Mouse (Mus musculus) hindbrain, embryonic 16.5 days (tissue): ENCODE results near the gene Slc31a2. TPM values are rescaled to one million over a fixed set of nuclear protein-coding genes. Genes with fewer than 3 reads are reported as not detected.

Experiments used
- ATAC-seq: fragments of 200-750 bp; cut with Nextera tagmentation; 2 replicates; pipeline ENCODE4 v1.8.0; 2017; ENCODE audit warnings: moderate TSS enrichment, moderate library complexity
- H3K27ac ChIP-seq: fragments of 300-500 bp; sonication (generic); 2 replicates; pipeline ENCODE4 v1.5.1; 2014; ENCODE audit warnings: low read depth, mild to moderate bottlenecking, control low read depth, low read length, moderate library complexity
- H3K27me3 ChIP-seq: fragments of 300-500 bp; sonication (generic); replicated peaks from 2 replicates; pipeline ENCODE4 v1.6.1; 2014; ENCODE audit warnings: low read length; ENCODE audit not compliant: control insufficient read depth, insufficient read depth
- H3K36me3 ChIP-seq: fragments of 300-500 bp; sonication (generic); 2 replicates; pipeline ENCODE4 v1.6.1; 2014; ENCODE audit warnings: mild to moderate bottlenecking, low read length, moderate library complexity, mixed read lengths; ENCODE audit not compliant: control insufficient read depth, insufficient read depth
- H3K4me1 ChIP-seq: fragments of 300-500 bp; sonication (generic); 2 replicates; pipeline ENCODE4 v1.6.1; 2014; ENCODE audit warnings: low read depth, low read length; ENCODE audit not compliant: control insufficient read depth, insufficient read depth
- H3K4me2 ChIP-seq: fragments of 300-500 bp; sonication (generic); 2 replicates; pipeline ENCODE4 v1.6.1; 2014; ENCODE audit warnings: mild to moderate bottlenecking, low read length, control low read depth, moderate library complexity
- H3K4me3 ChIP-seq: fragments of 300-500 bp; sonication (generic); 2 replicates; pipeline ENCODE4 v1.5.1; 2014; ENCODE audit warnings: mild to moderate bottlenecking, low read length, control low read depth, moderate library complexity
- H3K9ac ChIP-seq: fragments of 300-500 bp; sonication (generic); 2 replicates; pipeline ENCODE4 v1.6.1; 2014; ENCODE audit warnings: low read depth, mild to moderate bottlenecking, control low read depth, low read length, moderate library complexity
- H3K9me3 ChIP-seq: fragments of 300-500 bp; sonication (generic); 2 replicates; pipeline ENCODE4 v1.6.1; 2014; ENCODE audit warnings: mild to moderate bottlenecking, low read length, moderate library complexity; ENCODE audit not compliant: control insufficient read depth
- WGBS: fragments of 180-500 bp; shearing (Covaris S2); extraction: QIAGEN DNeasy Blood & Tissue Kit; methylation state at CpG from one replicate; pipeline ENCODE4 v1.1.7; 2014; 5-methylcytosine and 5-hydroxymethylcytosine counted together
- polyA plus RNA-seq: library from polyadenylated mRNA; unstranded; fragments of >200 nt; fragmentation: Nextera tagmentation; extraction: Ambion mirVana; gene quantifications from 2 replicates; pipeline ENCODE4 v1.2.1, GENCODE M21; 2015

Gene Slc31a2
- polyA plus RNA-seq, 1 experiment from 2014 or later = 18.2 TPM

DNA sequence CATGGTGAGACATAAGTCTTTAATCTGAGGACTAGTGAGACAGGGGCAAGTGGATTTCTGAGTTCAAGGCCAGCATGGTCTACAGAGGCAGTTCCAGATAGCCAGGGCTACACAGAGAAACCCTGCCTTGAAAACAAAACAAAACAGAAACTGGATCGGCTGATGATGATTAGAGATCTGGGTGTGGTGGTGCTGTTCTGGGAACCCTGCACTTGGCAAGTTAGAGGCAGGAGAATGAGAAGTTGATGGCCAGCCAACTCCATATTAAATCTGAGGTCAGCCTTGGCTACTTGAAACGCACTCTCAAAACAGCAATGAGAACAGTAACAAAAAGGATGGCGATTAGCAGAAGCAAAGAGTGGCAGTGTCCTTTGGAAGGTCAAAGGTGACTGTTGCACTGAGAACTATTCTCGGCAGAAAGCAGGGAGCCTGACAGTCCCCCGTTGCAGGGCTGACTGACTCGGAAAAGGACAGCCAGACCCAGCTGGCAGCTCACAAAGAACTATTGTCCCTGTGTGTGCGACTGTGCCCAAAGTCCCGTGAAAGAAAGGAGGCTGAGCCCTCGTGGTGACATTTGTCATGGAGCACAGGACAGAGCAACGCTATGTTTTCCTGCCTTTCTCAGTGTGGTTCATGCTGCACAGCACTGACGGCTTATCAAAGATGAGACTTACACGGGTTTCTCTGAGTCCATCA is 12.6 kb downstream of the Slc31a2 start:
- Histone ChIP-seq H3K36me3 (no peaks in the 10 kb centered on the region), H3K4me3 (no peak overlapping the region), H3K27ac (peak overlapping the region; percentile 39), H3K27me3 (no peaks in the 10 kb centered on the region), H3K9me3 (no peaks in the 10 kb centered on the region), H3K9ac (no peak overlapping the region), H3K4me1 (peaks cover 4% of the 10 kb centered on the region; the same call in 1 of the 2 replicates), H3K4me2 (peak overlapping the region; percentile 29; the same call in 1 of the 2 replicates)
- ATAC-seq = peak; percentile 95
- 4% methylated on average over 12 of the region's 12 CpGs for WGBS

DNA sequence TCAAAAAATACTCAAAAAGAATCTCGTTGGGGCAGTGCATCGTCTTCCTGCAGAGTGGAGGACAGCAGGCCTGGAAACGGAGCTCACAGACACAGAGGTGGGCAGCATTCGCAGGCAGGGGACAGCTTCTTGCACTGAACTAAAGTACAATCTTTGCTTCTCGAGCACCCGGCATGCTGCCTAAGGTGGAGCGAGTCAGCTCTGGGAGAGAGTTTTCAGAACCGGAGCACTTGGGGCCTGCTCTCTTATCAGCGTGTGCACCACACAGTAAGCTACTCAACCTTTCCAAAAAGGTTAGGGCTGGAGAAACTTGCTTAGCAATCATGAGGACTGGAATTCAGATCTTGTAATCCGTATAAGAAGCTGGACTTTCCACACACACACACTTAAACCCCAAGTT is 14.3 kb downstream of the Slc31a2 start:
- Histone ChIP-seq H3K4me3 (no peak overlapping the region), H3K4me1 (peaks cover 4% of the 10 kb centered on the region; the same call in 1 of the 2 replicates), H3K27me3 (no peaks in the 10 kb centered on the region), H3K36me3 (no peaks in the 10 kb centered on the region), H3K9me3 (no peaks in the 10 kb centered on the region), H3K27ac (no peak overlapping the region), H3K9ac (no peak overlapping the region), H3K4me2 (no peak overlapping the region)
- ATAC-seq = no peak
- WGBS = 88% methylated on average over 10 of the region's 10 CpGs

DNA sequence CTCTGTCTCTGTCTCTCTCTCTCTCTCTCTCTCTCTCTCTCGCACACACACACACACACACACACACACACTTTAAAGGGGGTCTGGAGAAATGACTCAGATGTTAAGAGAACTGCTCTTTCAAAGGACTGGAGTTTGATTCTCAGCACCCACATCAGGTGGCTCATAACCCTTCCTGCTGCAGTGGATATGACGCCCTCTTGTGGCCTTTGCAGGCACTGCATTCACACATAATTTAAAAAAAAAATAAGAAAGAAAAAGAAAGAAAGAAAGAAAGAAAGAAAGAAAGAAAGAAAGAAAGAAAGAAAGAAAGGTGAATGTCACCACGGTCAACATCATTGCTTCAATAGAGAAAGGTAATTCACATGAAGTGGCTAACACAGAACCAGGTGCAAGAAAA is 14.9 kb downstream of the Slc31a2 start:
- Histone ChIP-seq H3K4me2 (no peak overlapping the region), H3K27ac (no peak overlapping the region), H3K36me3 (no peaks in the 10 kb centered on the region), H3K9ac (no peak overlapping the region), H3K9me3 (no peaks in the 10 kb centered on the region), H3K4me1 (peaks cover 4% of the 10 kb centered on the region; the same call in 1 of the 2 replicates), H3K27me3 (no peaks in the 10 kb centered on the region), H3K4me3 (no peak overlapping the region)
- WGBS = 76% methylated on average over 3 of the region's 3 CpGs
- ATAC-seq = no peak

DNA sequence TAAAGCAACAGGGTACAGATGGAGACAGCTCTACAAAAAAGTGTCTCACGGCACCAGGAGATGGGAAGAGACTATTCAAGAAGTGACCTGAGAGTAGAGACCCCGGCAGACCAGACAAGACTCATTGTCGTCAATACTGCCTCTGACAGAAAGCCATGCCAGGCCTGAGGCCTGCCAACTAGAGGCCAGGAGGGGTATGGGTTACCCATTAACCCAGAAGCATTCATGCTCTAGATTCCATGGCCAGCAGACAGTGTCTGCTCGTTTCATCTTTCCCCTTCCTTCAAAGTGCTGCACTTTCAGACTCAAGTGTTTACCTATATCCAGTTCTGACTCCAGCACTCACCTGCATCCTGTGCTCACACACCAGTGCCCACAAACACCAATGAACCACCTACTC is 15.7 kb downstream of the Slc31a2 start:
- WGBS = 57% methylated on average over 4 of the region's 4 CpGs

DNA sequence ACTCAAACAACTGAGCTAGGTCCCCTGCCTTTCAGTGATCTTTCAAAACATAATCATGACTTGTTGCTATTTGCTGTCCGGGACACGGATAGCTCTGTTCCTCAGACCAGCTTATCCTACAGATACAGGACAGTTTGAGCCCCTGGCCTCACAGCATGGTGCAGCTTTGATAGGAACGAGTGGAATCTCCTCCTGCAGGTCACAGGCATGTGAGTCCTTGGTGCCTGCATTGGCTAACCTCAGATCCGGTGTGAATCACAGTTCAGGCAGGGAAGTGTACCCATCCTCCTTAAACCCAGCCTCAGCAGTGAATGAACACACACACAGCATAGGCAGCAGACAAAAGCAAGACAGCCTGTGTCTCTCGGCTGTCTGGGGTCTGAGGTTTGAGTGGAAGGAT is 19.0 kb downstream of the Slc31a2 start:
- no peak overlapping the region for H3K4me3 ChIP-seq
- no peaks in the 10 kb centered on the region for H3K9me3 ChIP-seq
- no peak overlapping the region for H3K9ac ChIP-seq
- H3K4me1 ChIP-seq = 0 out of 2 replicates have a peak, but pooled peaks cover 2% of the 10 kb centered on the region
- no peaks in the 10 kb centered on the region for H3K27me3 ChIP-seq
- H3K4me2 ChIP-seq = no peak overlapping the region
- ATAC-seq = no peak
- 60% methylated on average over 5 of the region's 5 CpGs for WGBS
- no peak overlapping the region for H3K27ac ChIP-seq
- no peaks in the 10 kb centered on the region for H3K36me3 ChIP-seq

More for the DNA sequence above, 15.7 kb downstream of the Slc31a2 start:
- Histone ChIP-seq H3K4me3 (no peak overlapping the region), H3K36me3 (no peaks in the 10 kb centered on the region), H3K9ac (no peak overlapping the region), H3K9me3 (no peaks in the 10 kb centered on the region), H3K4me2 (no peak overlapping the region), H3K27me3 (no peaks in the 10 kb centered on the region), H3K4me1 (peaks cover 4% of the 10 kb centered on the region; the same call in 1 of the 2 replicates), H3K27ac (no peak overlapping the region)
- ATAC-seq = no peak

DNA sequence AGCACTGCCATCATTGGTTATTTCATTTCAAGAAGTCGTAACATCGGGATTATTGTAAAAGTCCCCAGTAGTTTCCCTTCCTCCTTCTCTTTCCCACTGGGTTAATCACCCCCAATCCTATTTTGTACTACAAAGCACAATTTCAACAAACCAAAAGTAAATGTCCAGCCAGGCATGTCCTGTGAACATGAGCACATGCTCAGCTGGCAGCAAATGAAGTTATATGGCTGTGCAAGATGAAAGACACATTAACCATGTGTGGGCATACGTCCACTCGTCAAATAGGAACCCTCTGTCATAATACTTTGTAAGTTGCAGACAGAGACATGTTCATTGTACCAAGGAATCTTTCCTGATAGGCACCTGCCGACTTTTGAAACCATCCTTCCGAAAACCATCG is 20.6 kb downstream of the Slc31a2 start:
- no peaks in the 10 kb centered on the region for H3K9me3 ChIP-seq
- no peaks in the 10 kb centered on the region for H3K36me3 ChIP-seq
- H3K4me3 ChIP-seq = no peak overlapping the region
- no peaks in the 10 kb centered on the region for H3K27me3 ChIP-seq
- H3K27ac ChIP-seq = no peak overlapping the region
- no peak for ATAC-seq
- 92% methylated on average over 7 of the region's 7 CpGs for WGBS
- H3K4me2 ChIP-seq = no peak overlapping the region
- no peak overlapping the region for H3K9ac ChIP-seq
- H3K4me1 ChIP-seq = peaks cover 10% of the 10 kb centered on the region

DNA sequence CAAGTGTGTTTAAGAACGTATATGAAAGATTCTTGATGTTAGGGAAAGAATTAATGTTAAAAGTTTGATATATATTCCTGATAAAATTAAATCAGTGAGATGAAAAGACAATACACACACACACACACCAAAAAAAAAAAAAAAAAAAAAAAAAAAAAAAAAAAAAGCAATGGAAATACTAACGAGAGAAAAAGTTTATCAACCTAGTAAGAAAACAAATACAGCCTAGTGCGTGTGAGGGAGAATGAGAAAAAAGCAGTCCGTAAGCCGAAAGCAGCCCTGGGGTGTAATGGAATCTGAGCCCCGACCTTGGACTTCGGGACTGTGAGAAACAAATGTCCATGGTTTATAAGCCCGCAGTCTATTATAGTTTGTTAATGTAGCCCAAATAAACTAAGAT is 23.2 kb downstream of the Slc31a2 start:
- Histone ChIP-seq H3K36me3 (no peaks in the 10 kb centered on the region), H3K4me2 (peak overlapping the region; percentile 56), H3K4me1 (peaks cover 18% of the 10 kb centered on the region), H3K9ac (no peak overlapping the region), H3K9me3 (no peaks in the 10 kb centered on the region), H3K4me3 (peak overlapping the region; percentile 77; the same call in 1 of the 2 replicates), H3K27ac (no peak overlapping the region), H3K27me3 (no peaks in the 10 kb centered on the region)
- WGBS = 77% methylated on average over 8 of the region's 8 CpGs
- ATAC-seq = no peak

DNA sequence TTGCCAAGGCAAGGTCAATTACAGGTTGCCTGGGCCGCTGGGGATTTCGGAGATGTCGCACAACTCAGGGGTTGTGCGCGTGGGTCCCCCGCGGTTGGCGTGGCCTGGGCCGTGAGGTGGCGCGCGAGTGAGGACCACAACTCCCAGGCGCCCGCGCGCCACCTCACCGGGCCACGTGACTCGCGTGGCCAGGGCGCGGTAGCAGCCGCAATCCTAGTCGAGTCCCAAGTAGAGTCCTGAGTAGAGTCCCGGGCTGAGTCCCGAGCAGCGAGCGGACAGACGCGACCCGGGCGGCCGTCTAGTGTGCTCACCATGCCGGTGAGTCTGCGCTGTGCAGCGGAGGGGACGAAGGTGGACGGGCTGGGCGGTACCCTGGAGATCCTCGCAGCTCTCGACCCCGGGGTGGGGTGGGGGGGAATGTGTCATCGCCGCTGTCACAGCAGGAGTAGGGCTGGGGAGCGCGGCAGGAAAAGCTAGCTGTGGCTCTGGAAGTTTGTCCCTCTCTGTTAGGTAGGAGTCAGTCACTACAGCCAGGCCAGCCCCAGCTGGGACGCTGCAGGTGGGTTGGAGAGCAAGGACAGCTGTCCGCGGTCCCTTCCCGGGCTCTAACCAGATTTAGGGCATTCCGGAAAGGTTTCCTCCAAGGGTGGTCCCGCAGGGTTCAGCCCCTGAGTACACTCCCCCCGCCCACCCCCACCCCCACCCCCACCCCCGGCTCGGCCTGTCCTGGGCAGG is 24.1 kb downstream of the Slc31a2 start:
- Histone ChIP-seq H3K27me3 (no peaks in the 10 kb centered on the region), H3K9me3 (no peaks in the 10 kb centered on the region), H3K4me3 (peak overlapping the region; percentile 77), H3K9ac (peak overlapping the region; percentile 75), H3K4me2 (peak overlapping the region; percentile 56), H3K4me1 (peaks cover 18% of the 10 kb centered on the region), H3K36me3 (no peaks in the 10 kb centered on the region), H3K27ac (peak overlapping the region; percentile 78)
- WGBS = under 1% methylated on average over 49 of the region's 55 CpGs
- peak; percentile 96 for ATAC-seq
